Mouse (Mus musculus) CD8-positive naive resting alpha-beta T cell, adult 57 days (primary cell): Measurements from ENCODE around the gene Slc35b2. TPM values are rescaled to one million over a fixed set of nuclear protein-coding genes. Genes with fewer than 3 reads are reported as not detected.

Experiments used
- total RNA-seq: library from RNA; stranded (reverse); gene quantifications from one replicate; pipeline ENCODE4 v1.2.4, GENCODE M21; 2023

The Slc35b2 gene
- total RNA-seq = 20.1 TPM

GRCm38 (mm10) chr17:45563655-45564530 is at the start of gene Slc35b2:
Slc35b2 (plus strand) TSS chr17:45563874.

GRCm38 (mm10) chr17:45523263-45523662 is 40.4 kb upstream of the Slc35b2 start, which contains the start of gene Tcte1:
Tcte1 (plus strand) TSS chr17:45523434.

GRCm38 (mm10) chr17:45549617-45550181 is 14.0 kb upstream of the Slc35b2 start, which contains the start of gene Tmem151b:
Tmem151b (minus strand) TSS chr17:45549677.

GRCm38 (mm10) chr17:45555452-45556106 is 8.1 kb upstream of the Slc35b2 start, which contains the start of gene Nfkbie:
Nfkbie (plus strand) TSS chr17:45555703.

GRCm38 (mm10) chr17:45573087-45573779 is 9.6 kb downstream of the Slc35b2 start, which contains the start of gene Hsp90ab1:
Hsp90ab1 (minus strand) TSS chr17:45573271.

GRCm38 (mm10) chr17:45599446-45600242 is 36.0 kb downstream of the Slc35b2 start, which contains the start of gene Slc29a1:
Slc29a1 (minus strand) TSS chr17:45599606.

GRCm38 (mm10) chr17:45601877-45602304 is 38.2 kb downstream of the Slc35b2 start, which contains the start of gene Mymx:
Mymx (minus strand) TSS chr17:45602102.

Other genes starting within 250 kb of the Slc35b2 start
- 79.9 TPM for gene Cdc5l, start 130.1 kb upstream of the Slc35b2 start, total RNA-seq
- gene Spats1, start 88.5 kb upstream of the Slc35b2 start, total RNA-seq = not detected
- gene Aars2, start 57.0 kb upstream of the Slc35b2 start, total RNA-seq = 18.4 TPM
- gene Tcte1, start 40.4 kb upstream of the Slc35b2 start, total RNA-seq = not detected
- gene Tmem151b, start 14.2 kb upstream of the Slc35b2 start, total RNA-seq = 0.12 TPM
- gene Nfkbie, start 8.2 kb upstream of the Slc35b2 start, total RNA-seq = 30.1 TPM
- gene Hsp90ab1, start 9.4 kb downstream of the Slc35b2 start, total RNA-seq = 1,065 TPM
- 33.8 TPM for gene Slc29a1, start 35.7 kb downstream of the Slc35b2 start, total RNA-seq
- gene Mymx, start 38.2 kb downstream of the Slc35b2 start, total RNA-seq = not detected
- gene Capn11, start 95.5 kb downstream of the Slc35b2 start, total RNA-seq = not detected
- gene Mrpl14, start 122.4 kb downstream of the Slc35b2 start, total RNA-seq = 29.6 TPM
- gene Tmem63b, start 123.0 kb downstream of the Slc35b2 start, total RNA-seq = 28.9 TPM
- not detected for gene 1600014C23Rik, start 170.0 kb downstream of the Slc35b2 start, total RNA-seq